Mouse (Mus musculus) layer of hippocampus, adult 18-20 months (tissue): ENCODE data around the gene Xpr1. TPM values are rescaled to one million over a fixed set of nuclear protein-coding genes. Genes with fewer than 3 reads are reported as not detected.

Source experiments
- DNase-seq, 2 experiments: peaks; one replicate each; pipeline ENCODE4 v3.0.0; 2022; ENCODE audit warnings: low spot score in 2 of 2
- total RNA-seq, 2 experiments: library from RNA; stranded (reverse); gene quantifications; 2 replicates each; pipeline ENCODE4 v1.2.3; 2021

The Xpr1 gene
- total RNA-seq, 2 experiments from 2014 or later = 83.2 to 86.2 TPM

GRCm38 (mm10) chr1:155253126-155253525 lies 164.1 kb downstream of the Xpr1 start:
- no peak for DNase-seq

GRCm38 (mm10) chr1:155252631-155253121 lies 164.5 kb downstream of the Xpr1 start:
- DNase-seq = no peak

DNA sequence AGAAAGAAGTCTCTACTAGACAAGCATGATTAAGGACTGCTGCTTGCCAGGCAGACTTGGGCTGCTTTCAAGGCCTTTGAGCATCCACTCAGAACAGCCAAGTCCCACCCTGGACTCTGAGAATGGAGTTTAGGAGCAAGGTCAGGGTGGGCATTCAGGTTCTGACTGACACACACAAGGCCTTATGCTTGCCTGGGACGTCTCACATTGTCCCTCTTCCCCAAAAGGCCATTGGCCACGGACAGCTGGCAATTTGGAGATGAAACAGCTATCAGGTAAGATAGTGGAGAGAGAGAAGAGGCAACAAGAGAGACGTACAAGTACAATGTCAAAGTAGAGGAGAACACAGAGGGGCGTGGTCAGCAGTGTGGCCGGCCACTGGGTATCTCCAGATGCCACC lies 165.6 kb downstream of the Xpr1 start:
- DNase-seq = no peak

- DNase-seq = no peak
Observed at GRCm38 (mm10) chr1:155250531-155251135, 166.6 kb downstream of the Xpr1 start.

GRCm38 (mm10) chr1:155249896-155250295 lies 167.3 kb downstream of the Xpr1 start:
- DNase-seq = no peak

- no peak for DNase-seq
Observed at GRCm38 (mm10) chr1:155248041-155248440, 169.2 kb downstream of the Xpr1 start.

DNA sequence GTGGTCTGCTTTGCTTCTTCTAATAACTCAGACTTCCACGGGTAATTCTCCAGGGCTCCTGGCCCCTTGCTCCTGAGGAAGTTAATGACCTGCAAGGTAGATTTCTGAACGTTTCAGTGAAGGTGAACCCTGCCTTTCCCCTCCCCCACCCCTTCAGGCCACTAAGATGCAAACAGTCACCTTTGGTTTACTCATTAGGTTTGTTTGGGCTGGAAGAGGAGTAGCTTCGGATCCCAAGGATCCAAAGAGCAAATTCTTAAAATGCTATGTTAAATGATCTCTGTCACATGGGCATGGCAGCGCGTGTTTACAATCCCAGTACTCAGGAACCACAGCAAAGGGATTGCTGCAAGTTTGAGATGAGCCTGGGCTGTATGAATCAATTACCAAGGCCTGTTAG lies 169.8 kb downstream of the Xpr1 start:
- DNase-seq = no peak

DNA sequence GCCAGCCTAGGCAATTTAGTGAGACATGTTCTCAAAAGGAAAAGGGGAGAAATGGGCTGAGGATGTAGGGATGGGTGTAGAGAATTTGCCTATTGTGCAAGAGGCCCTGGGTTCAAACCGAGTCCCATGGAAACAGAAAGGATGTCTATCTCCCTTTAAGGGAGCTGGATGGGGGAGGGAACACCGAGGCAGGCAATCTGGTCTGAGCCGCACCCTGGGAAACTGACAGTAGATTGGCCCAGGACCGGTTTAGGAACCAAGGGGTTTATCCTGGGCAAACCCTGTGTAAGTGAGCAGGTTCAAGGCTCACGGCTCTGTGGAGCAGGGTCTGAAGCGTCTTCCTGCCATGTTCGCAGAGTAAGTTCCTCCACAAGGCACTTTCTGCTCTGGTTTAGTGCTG lies 171.7 kb downstream of the Xpr1 start:
- no peak for DNase-seq

DNA sequence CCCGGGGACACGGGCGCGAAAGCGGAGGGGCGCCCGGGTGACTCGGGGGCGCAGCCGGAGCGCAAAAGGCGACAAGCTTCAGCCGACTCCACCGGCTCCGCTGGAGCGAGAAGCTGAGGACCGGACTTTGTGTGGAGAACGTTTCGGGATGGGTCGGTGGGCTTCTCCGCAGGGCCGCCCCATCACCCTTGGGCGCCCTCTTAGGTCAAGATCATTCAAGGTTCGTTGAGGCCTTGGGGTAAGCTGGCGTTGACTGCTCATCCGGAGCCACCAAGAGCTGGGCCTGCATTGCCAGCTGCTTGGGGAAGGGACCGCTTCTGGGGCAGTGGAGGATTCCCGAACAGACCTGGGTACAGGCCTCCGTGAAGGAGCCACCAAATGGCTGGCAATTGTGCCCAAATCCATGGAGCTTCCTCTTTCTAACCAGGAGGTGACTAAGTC lies 172.4 kb downstream of the Xpr1 start:
- DNase-seq = no peak

GRCm38 (mm10) chr1:155243797-155244770 lies 173.1 kb downstream of the Xpr1 start, which contains the start of gene BC034090:
Gene BC034090 (minus strand): TSS chr1:155244444.
- DNase-seq = no peak

- no peak for DNase-seq
Observed at GRCm38 (mm10) chr1:155242488-155242745, 174.8 kb downstream of the Xpr1 start.

GRCm38 (mm10) chr1:155241701-155242487 lies 175.3 kb downstream of the Xpr1 start:
- no peak for DNase-seq

DNA sequence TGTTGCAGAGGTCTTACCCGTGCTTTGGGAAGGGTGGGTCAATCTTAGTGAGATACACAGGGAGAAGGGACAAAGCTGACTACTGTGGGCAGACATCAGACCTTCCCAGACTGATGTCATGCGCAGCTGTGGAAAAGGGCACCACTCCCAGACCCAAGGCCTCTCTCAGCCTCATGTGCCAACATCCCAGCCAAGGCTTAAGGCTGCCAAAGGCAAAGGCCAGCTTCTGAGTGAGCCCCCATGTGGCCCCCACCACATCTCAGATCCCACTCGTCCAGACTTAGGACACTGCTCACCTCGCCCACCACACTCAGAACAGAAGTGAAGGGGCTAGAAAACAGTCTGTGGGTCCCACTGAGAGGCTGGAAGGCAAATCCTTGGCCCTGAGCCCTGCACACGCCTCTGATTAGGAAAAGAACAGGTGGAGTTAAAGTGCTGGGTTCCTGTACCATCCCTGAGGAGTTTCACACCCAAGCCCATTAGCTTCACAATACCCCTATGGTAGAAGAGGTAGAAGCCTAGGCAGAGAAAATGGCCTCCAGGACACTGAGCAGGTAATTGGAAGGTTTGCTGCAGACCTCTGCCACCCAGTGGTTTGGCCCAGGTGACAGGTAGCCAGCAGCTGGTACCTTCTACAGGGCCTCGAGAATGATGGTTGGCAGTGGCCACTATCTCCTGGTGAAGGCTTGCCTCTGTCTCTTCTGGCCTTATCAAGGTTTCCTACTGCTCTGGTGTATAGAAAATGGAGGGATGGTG lies 177.1 kb downstream of the Xpr1 start:
- peak in 1 of 2 experiments; percentile 50 for DNase-seq

- DNase-seq = no peak
Observed at GRCm38 (mm10) chr1:155239169-155239568, 178.0 kb downstream of the Xpr1 start.

DNA sequence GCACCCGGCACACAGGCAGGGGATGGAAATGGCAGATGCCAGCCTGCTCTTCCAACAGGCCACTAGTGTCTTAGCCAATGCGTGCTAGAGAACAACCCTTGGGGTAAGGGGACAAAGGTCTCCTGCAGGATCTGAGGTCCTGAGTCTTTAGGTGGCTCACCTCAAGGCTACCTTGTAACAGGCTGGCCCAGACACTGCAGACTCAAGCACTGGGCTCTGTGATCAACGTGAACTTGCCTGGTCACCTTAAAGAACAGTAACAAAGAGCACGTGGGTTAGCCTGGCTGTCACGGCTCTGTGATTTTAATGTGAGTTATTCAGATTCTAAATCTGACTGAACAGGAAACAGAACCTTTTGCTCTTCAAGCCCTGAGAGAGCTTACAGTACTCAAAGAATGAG lies 179.1 kb downstream of the Xpr1 start:
- no peak for DNase-seq

- no peak for DNase-seq
Observed at GRCm38 (mm10) chr1:155237390-155237789, 179.8 kb downstream of the Xpr1 start.

GRCm38 (mm10) chr1:155236306-155237024 lies 180.8 kb downstream of the Xpr1 start:
- no peak for DNase-seq

- DNase-seq = no peak
Observed at GRCm38 (mm10) chr1:155235641-155236040, 181.6 kb downstream of the Xpr1 start.

GRCm38 (mm10) chr1:155233931-155234607 lies 183.1 kb downstream of the Xpr1 start:
- DNase-seq = peak in 1 of 2 experiments; percentile 67

GRCm38 (mm10) chr1:155233378-155233777 lies 183.8 kb downstream of the Xpr1 start:
- no peak for DNase-seq
